Mouse (Mus musculus) forebrain, embryonic 11.5 days (tissue): ENCODE measurements at regions not wholly inside any gene's neighbourhood (a gene's known extent, or its start where the extent isn't known, plus 50 kb on each side); places are given as distances from the start of the nearest gene placed in this dataset.

Source experiments
- ATAC-seq: fragments of 200-750 bp; cut with Nextera tagmentation; replicated peaks from 2 replicates; pipeline ENCODE4 v1.8.0; 2017; ENCODE audit warnings: moderate TSS enrichment; ENCODE audit not compliant: low FRiP score
- DNase-seq: peaks from one replicate; pipeline ENCODE4 v3.0.0-alpha.2; 2017; ENCODE audit warnings: low spot score
- H3K27ac ChIP-seq: fragments of 300-500 bp; sonication (generic); 2 replicates; pipeline ENCODE4 v1.5.1; 2014; ENCODE audit warnings: low read depth, low read length
- H3K27me3 ChIP-seq: fragments of 300-500 bp; sonication (generic); 2 replicates; pipeline ENCODE4 v1.6.1; 2014; ENCODE audit warnings: mild to moderate bottlenecking, low read length, mixed read lengths; ENCODE audit not compliant: control insufficient read depth, insufficient read depth
- H3K36me3 ChIP-seq: fragments of 300-500 bp; sonication (generic); 2 replicates; pipeline ENCODE4 v1.6.1; 2014; ENCODE audit warnings: mild to moderate bottlenecking, low read length, moderate library complexity, mixed read lengths; ENCODE audit not compliant: control insufficient read depth, insufficient read depth
- H3K4me1 ChIP-seq: fragments of 300-500 bp; sonication (generic); replicated peaks from 2 replicates; pipeline ENCODE4 v1.6.1; 2014; ENCODE audit warnings: low read length, mixed read lengths; ENCODE audit not compliant: control insufficient read depth, insufficient read depth
- H3K4me2 ChIP-seq: fragments of 300-500 bp; sonication (generic); 2 replicates; pipeline ENCODE4 v1.6.1; 2014; ENCODE audit warnings: low read depth, mild to moderate bottlenecking, low read length, moderate library complexity, mixed read lengths; ENCODE audit not compliant: severe bottlenecking
- H3K4me3 ChIP-seq: fragments of 300-500 bp; sonication (generic); 2 replicates; pipeline ENCODE4 v1.5.1; 2014; ENCODE audit warnings: low read depth, low read length
- H3K9ac ChIP-seq: fragments of 300-500 bp; sonication (generic); 2 replicates; pipeline ENCODE4 v1.6.1; 2014; ENCODE audit warnings: low read length
- H3K9me3 ChIP-seq: fragments of 300-500 bp; sonication (generic); 2 replicates; pipeline ENCODE4 v1.6.1; 2016; ENCODE audit warnings: low read length, mixed read lengths; ENCODE audit not compliant: control insufficient read depth
- WGBS: fragments of 180-500 bp; shearing (Covaris S2); extraction: QIAGEN DNeasy Blood & Tissue Kit; methylation state at CpG from one replicate; pipeline ENCODE4 v1.1.7; 2014; 5-methylcytosine and 5-hydroxymethylcytosine counted together

DNA sequence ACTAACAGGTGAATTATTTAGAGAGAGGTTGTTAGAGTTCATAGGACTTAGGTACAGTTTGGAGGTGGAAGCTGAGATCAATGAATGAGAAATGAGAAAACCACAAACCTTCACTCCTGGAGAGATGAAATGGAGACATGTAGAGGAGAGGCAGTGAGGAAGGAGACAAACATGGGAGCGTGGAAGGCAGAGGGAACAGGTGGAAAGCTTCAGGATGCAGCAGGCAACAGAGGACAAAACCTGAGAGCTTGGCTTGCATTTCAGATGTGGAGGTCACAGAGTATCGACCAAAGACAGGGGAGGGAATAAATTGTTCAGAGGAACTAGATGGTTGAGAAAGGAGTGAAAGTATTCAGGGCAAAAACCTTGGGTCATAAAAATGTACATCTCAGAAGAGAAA lies 244.6 kb downstream of the Cd109 start:
- 86% methylated on average over 2 of the region's 2 CpGs for WGBS
- DNase-seq, result no peak
- no peak overlapping the region for H3K4me2 ChIP-seq
- no peak overlapping the region for H3K4me3 ChIP-seq
- no peak for ATAC-seq
- no peaks in the 10 kb centered on the region for H3K27me3 ChIP-seq
- no peak overlapping the region for H3K9ac ChIP-seq
- H3K4me1 ChIP-seq, result no peaks in the 10 kb centered on the region
- H3K36me3 ChIP-seq, result no peaks in the 10 kb centered on the region
- no peaks in the 10 kb centered on the region for H3K9me3 ChIP-seq
- H3K27ac ChIP-seq, result no peak overlapping the region

DNA sequence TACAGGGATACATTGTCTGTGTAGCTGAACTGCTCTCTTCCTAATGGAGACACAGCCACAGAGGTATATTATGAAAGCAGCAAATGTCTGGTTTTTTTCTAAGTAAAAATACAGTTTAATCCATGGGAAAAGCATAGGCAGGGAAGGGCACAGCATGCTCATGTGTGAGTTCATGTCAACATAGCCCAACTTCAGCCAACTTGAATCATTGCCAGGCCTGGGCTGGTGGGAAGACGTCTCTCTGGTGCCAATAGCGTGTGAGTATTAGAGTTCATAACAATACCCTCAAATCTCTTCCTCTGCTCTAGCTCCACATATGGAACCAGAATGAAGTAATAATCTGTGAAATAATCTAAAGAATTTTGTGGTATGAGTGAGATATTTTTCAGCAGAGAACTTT lies 257.2 kb downstream of the Cd109 start:
- H3K27me3 ChIP-seq, result no peaks in the 10 kb centered on the region
- no peak for ATAC-seq
- H3K27ac ChIP-seq, result no peak overlapping the region
- H3K9me3 ChIP-seq, result no peaks in the 10 kb centered on the region
- no peak for DNase-seq
- no peaks in the 10 kb centered on the region for H3K36me3 ChIP-seq
- 87% methylated on average over 2 of the region's 2 CpGs for WGBS
- no peaks in the 10 kb centered on the region for H3K4me1 ChIP-seq
- no peak overlapping the region for H3K9ac ChIP-seq
- H3K4me3 ChIP-seq, result no peak overlapping the region
- H3K4me2 ChIP-seq, result no peak overlapping the region

DNA sequence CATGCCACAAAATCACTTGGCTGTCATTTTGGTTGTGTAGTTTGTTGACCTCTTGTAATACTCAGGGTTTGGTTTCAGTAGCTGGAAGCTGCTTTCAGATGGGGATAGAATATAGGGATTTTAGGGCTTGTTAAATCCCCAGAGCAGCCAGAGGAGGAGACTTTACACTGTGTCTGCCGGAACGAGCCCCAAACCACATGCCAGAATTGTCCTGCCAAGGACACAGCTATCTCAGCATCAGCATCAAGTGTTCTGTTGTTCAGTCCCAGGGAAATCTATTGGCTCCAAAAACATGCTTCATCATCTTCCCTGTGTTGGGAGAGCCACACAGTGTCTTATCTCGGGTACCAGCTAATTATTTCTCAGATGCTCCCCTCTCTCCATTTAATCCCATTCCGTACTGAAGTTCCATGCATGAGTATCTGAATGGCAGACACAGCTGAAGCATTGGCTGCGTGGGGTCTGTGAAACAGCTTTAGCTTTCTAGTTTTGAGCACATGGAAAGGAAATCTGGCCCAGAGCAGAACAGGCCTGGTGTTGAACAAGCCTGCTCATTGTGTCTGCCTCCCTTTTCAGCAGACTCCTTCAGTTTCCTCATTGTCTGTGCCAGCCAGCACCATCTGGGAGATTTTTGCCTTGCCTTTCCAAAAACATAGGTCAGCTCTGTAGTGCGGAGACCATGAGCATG lies 264.8 kb downstream of the Cd109 start:
- DNase-seq (peak; percentile 62), ATAC-seq (peak; percentile 90)
- H3K27me3 ChIP-seq, result no peaks in the 10 kb centered on the region
- no peaks in the 10 kb centered on the region for H3K36me3 ChIP-seq
- H3K9ac ChIP-seq, result peak overlapping the region; percentile 23; the same call in 1 of the 2 replicates
- H3K9me3 ChIP-seq, result no peaks in the 10 kb centered on the region
- no peak overlapping the region for H3K4me2 ChIP-seq
- H3K27ac ChIP-seq, result peak overlapping the region; percentile 91
- WGBS, result 15% methylated on average over 6 of the region's 6 CpGs
- H3K4me1 ChIP-seq, result peaks cover 9% of the 10 kb centered on the region
- H3K4me3 ChIP-seq, result no peak overlapping the region

DNA sequence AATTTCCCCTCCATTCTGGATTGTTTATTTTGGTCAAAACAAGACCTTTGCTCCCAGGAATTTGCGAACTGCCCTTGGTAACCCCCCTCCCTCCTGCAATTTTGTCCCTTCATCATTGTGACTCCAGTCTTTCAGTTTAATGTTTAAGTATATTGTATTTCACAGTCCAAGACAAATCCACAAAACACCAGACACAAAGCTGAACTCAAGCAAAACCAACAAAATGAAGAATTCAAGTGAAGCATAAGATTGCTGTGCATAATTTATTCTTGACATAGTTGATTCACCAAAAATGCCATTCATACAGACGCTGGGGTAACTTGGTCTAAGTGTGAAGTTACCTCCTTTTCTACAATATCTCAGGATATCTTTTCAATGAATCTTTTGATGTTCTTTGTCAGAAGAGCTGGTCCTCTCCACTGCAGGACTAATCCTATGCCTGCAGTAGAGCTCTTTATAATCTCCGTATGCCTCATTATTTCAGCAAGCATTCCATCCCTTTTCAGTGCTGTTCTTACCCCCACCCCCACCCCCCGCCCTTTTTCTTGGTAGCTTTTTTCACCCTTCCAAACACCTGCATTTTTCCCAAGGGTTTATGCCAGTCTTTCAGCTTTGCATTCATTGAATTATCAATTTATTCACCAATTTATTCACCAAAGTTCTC lies 265.4 kb downstream of the Cd109 start:
- ATAC-seq, result peak; percentile 90
- WGBS, result 9% methylated on average over 4 of the region's 4 CpGs
- peak; percentile 58 for DNase-seq

DNA sequence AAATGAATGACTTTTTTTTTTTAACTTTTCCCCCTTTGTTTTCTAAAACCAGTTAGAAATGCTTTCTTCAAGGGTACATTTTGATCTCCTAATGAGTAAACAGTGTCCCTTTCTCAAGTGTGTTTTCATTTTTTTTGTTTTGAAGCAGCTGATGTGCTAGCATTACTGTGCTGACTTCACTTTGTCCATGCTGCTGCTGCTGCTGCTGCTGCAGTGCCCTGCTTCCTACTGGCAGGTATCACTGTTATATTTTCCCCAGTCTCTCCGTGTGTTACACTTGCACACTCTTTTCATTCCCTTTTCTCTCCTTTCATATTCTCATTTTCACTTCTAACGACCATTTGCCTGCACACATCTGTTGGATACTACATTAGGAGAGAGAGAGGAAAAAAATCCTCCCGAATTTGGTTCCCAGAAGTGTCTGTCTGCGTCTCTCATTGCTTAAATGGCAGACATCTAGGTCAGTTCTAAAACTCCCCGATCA lies 266.0 kb downstream of the Cd109 start:
- 31% methylated on average over 5 of the region's 5 CpGs for WGBS

More for the DNA sequence above, 265.4 kb downstream of the Cd109 start:
- Histone ChIP-seq H3K27me3 (no peaks in the 10 kb centered on the region), H3K9me3 (no peaks in the 10 kb centered on the region), H3K4me3 (no peak overlapping the region), H3K27ac (peak overlapping the region; percentile 91), H3K9ac (no peak overlapping the region; the same call in 1 of the 2 replicates), H3K4me1 (peaks cover 9% of the 10 kb centered on the region), H3K4me2 (no peak overlapping the region), H3K36me3 (no peaks in the 10 kb centered on the region)

DNA sequence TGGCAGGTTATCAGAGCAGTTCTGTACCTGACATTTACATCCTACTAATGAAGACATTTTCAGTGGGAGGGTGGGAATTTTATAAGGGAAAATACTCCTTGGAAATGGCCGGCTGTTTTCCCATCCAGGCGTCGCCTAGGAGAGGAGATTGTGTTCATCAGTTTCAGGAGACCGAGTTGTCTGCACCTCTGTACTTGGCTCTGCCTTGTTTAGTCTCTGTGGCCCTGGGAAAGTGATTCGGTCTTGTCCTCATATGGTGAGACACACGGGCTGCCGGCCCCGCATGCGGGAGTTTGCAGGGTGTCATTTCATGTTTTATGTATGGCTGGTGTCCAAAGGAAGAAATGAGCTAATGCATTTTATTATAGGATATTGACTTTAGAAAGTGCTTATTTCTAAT lies 287.9 kb downstream of the Cd109 start:
- no peak overlapping the region for H3K27ac ChIP-seq
- no peak for ATAC-seq
- no peak overlapping the region for H3K9ac ChIP-seq
- no peak overlapping the region for H3K4me2 ChIP-seq
- 83% methylated on average over 9 of the region's 9 CpGs for WGBS
- no peak for DNase-seq
- H3K36me3 ChIP-seq, result no peaks in the 10 kb centered on the region
- no peaks in the 10 kb centered on the region for H3K9me3 ChIP-seq
- H3K4me3 ChIP-seq, result no peak overlapping the region
- H3K4me1 ChIP-seq, result no peaks in the 10 kb centered on the region
- H3K27me3 ChIP-seq, result no peaks in the 10 kb centered on the region

More for the DNA sequence above, 266.0 kb downstream of the Cd109 start:
- Histone ChIP-seq H3K4me2 (no peak overlapping the region), H3K4me3 (no peak overlapping the region), H3K27me3 (no peaks in the 10 kb centered on the region), H3K9ac (peak overlapping the region; percentile 27; the same call in 1 of the 2 replicates), H3K9me3 (no peaks in the 10 kb centered on the region), H3K4me1 (peaks cover 9% of the 10 kb centered on the region), H3K27ac (peak overlapping the region; percentile 91), H3K36me3 (no peaks in the 10 kb centered on the region)
- no peak for DNase-seq
- peak; percentile 55 for ATAC-seq

DNA sequence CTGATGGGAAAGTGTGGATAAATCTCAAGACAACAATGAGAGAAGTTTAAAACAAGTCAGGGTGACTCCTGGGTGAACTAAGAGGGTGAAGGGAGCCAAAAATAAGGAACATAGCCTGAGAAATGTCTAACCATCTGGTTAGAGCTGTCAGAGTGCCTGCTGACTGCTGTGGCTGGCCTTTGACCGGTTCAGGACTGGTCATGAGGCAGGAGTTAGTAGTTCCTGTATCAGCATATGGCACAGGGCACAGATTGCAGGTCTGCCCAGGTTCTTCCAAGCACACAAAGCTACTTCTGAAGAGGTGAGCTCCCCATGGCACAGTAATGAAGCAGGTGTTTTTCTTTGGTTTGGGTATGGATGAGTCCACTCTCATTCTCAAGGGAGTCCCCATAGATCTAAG lies 302.0 kb downstream of the Cd109 start:
- Histone ChIP-seq H3K4me1 (no peaks in the 10 kb centered on the region), H3K27ac (no peak overlapping the region), H3K4me2 (no peak overlapping the region), H3K27me3 (no peaks in the 10 kb centered on the region), H3K9me3 (no peaks in the 10 kb centered on the region), H3K36me3 (no peaks in the 10 kb centered on the region), H3K9ac (no peak overlapping the region), H3K4me3 (no peak overlapping the region)
- DNase-seq, result no peak
- ATAC-seq, result no peak
- WGBS, result 87% methylated on average over 1 of the region's 1 CpGs

DNA sequence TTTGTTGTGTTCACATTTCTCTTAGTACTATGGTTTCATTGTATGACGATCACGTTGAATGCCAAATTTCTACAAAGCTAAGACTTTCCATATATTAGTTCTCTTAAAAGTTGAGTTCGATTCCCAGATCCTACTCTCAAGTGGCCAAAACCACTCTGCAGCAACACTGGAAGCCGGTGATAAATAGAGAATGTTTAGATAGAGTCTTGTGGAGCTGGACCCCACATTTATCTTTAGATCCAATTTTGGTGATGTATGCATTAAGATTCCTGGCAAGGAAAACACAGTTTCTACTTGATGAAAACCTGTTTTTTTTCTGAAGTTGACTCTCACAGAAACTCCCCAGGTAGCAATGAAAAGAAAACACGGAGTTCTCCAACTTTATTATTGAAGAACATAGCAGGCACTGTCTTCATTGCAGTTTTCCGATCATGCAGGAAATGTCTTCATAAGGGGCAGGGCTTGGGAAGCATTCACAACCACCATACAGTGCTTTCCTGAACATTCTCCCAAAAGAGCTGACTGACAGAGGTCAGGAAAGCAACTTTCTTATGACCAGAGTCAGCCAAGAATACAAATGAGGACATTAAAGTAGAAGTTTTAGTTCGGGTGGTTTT lies 310.7 kb downstream of the Cd109 start:
- 85% methylated on average over 7 of the region's 7 CpGs for WGBS

More for the DNA sequence above, 310.7 kb downstream of the Cd109 start:
- Histone ChIP-seq H3K36me3 (no peaks in the 10 kb centered on the region), H3K4me3 (no peak overlapping the region), H3K9ac (no peak overlapping the region), H3K4me2 (no peak overlapping the region), H3K4me1 (0 out of 2 replicates have a peak, but pooled peaks cover 2% of the 10 kb centered on the region), H3K27me3 (no peaks in the 10 kb centered on the region), H3K27ac (no peak overlapping the region), H3K9me3 (no peaks in the 10 kb centered on the region)
- no peak for DNase-seq
- no peak for ATAC-seq
